In genomic region chr13:49682233-49682846, GRCm38 (mm10) we compare ENCODE assay signal across 8 mouse cellular contexts. TPM values are rescaled to one million over a fixed set of nuclear protein-coding genes. Genes with fewer than 3 reads are reported as not detected.
DNase-seq lines count a peak whose midpoint lies in the region; ATAC-seq and TF ChIP-seq lines count a peak whose summit lies in the region.

No protein-coding gene starts in this region.

- peak; percentile 3; the same call in 1 of the 2 replicates for ATAC-seq in kidney, embryonic 15.5 days (replicated peaks; ENCODE audit: low FRiP score)
- no peak for ATAC-seq in heart, embryonic 13.5 days (ENCODE audit: extremely low read depth, insufficient number of reproducible peaks, low FRiP score, low TSS enrichment)
- peak; percentile 10; the same call in 1 of the 2 replicates for ATAC-seq in stomach, postnatal 0 days (ENCODE audit: low FRiP score, low TSS enrichment)
- ATAC-seq in CD4-positive, CD25-positive, alpha-beta regulatory T cell, adult 4 months: no peak

- no peak for TF ChIP-seq POLR2A in liver, adult 2 months (IDR thresholded peaks at IDR 0.05; ENCODE audit: extremely low read depth, insufficient read depth, low read length)

- H3K9me3 ChIP-seq in kidney, embryonic 15.5 days (replicated peaks): no peaks in the 10 kb centered on the region
- H3K9me3 ChIP-seq in heart, embryonic 13.5 days: no peaks in the 10 kb centered on the region
- no peaks in the 10 kb centered on the region for H3K9me3 ChIP-seq in stomach, postnatal 0 days (ENCODE audit: control insufficient read depth, low read length)

- H3K27me3 ChIP-seq in kidney, embryonic 15.5 days: no peaks in the 10 kb centered on the region
- H3K27me3 ChIP-seq in heart, embryonic 13.5 days (replicated peaks): no peaks in the 10 kb centered on the region
- no peaks in the 10 kb centered on the region for H3K27me3 ChIP-seq in liver, adult 2 months (ENCODE audit: control insufficient read depth, insufficient read depth, low read length)
- H3K27me3 ChIP-seq in stomach, postnatal 0 days (ENCODE audit: control insufficient read depth, insufficient read depth, low read length): no peaks in the 10 kb centered on the region

- peaks cover 20% of the 10 kb centered on the region for H3K36me3 ChIP-seq in kidney, embryonic 15.5 days
- peaks cover 29% of the 10 kb centered on the region for H3K36me3 ChIP-seq in heart, embryonic 13.5 days
- peaks cover 11% of the 10 kb centered on the region for H3K36me3 ChIP-seq in liver, adult 2 months (ENCODE audit: control insufficient read depth, insufficient read depth, low read length)
- no peaks in the 10 kb centered on the region for H3K36me3 ChIP-seq in stomach, postnatal 0 days (ENCODE audit: control insufficient read depth, insufficient read depth, low read length)

- H3K27ac ChIP-seq in kidney, embryonic 15.5 days: peak overlapping the region; percentile 84
- no peak overlapping the region for H3K27ac ChIP-seq in brown adipose tissue, adult 24 weeks (replicated peaks; ENCODE audit: low read depth, low read length)
- H3K27ac ChIP-seq in heart, embryonic 13.5 days (replicated peaks): peak overlapping the region; percentile 71
- peak overlapping the region; percentile 29 for H3K27ac ChIP-seq in liver, adult 2 months (replicated peaks; ENCODE audit: insufficient read depth, low read depth, low read length)
- peak overlapping the region; percentile 87 for H3K27ac ChIP-seq in stomach, postnatal 0 days (replicated peaks)

- TF ChIP-seq EP300 in stomach, postnatal 0 days (optimal IDR thresholded peaks at IDR 0.05): no peak

- H3K4me2 ChIP-seq in kidney, embryonic 15.5 days: peak overlapping the region; percentile 84
- peak overlapping the region; percentile 86 for H3K4me2 ChIP-seq in heart, embryonic 13.5 days
- peak overlapping the region; percentile 86 for H3K4me2 ChIP-seq in stomach, postnatal 0 days (replicated peaks; ENCODE audit: low read depth)

- no peak for TF ChIP-seq CTCF in liver, adult 2 months (IDR thresholded peaks at IDR 0.05; ENCODE audit: low read depth, low read length)
- no peak for TF ChIP-seq CTCF in stomach, postnatal 0 days (IDR thresholded peaks at IDR 0.05; ENCODE audit: low read depth)

- H3K4me3 ChIP-seq in kidney, embryonic 15.5 days (replicated peaks): peak overlapping the region; percentile 94
- H3K4me3 ChIP-seq in brown adipose tissue, adult 24 weeks (ENCODE audit: insufficient read depth, low read depth, low read length): peak overlapping the region; percentile 81
- peak overlapping the region; percentile 82 for H3K4me3 ChIP-seq in heart, embryonic 13.5 days
- peak overlapping the region; percentile 75 for H3K4me3 ChIP-seq in liver, adult 2 months (ENCODE audit: insufficient read depth, low read depth, low read length)
- peak overlapping the region; percentile 77 for H3K4me3 ChIP-seq in stomach, postnatal 0 days (ENCODE audit: low read depth, low read length)

- 1% methylated on average over 20 of the region's 20 CpGs for WGBS in kidney, embryonic 15.5 days
- under 1% methylated on average over 20 of the region's 20 CpGs for WGBS in heart, embryonic 13.5 days
- WGBS in liver, adult 2 months: under 1% methylated on average over 20 of the region's 20 CpGs
- WGBS in stomach, postnatal 0 days: 1% methylated on average over 20 of the region's 20 CpGs

- peak overlapping the region; percentile 88 for H3K9ac ChIP-seq in kidney, embryonic 15.5 days
- peak overlapping the region; percentile 84 for H3K9ac ChIP-seq in heart, embryonic 13.5 days
- peak overlapping the region; percentile 70 for H3K9ac ChIP-seq in liver, adult 2 months (ENCODE audit: low read depth, low read length)
- H3K9ac ChIP-seq in stomach, postnatal 0 days (ENCODE audit: low read length): peak overlapping the region; percentile 79

- H3K4me1 ChIP-seq in kidney, embryonic 15.5 days: peaks cover 18% of the 10 kb centered on the region
- H3K4me1 ChIP-seq in brown adipose tissue, adult 24 weeks (ENCODE audit: control insufficient read depth, insufficient read depth, insufficient read length, low read length): 0 out of 2 replicates have a peak, but pooled peaks cover 4% of the 10 kb centered on the region
- H3K4me1 ChIP-seq in heart, embryonic 13.5 days: peaks cover 26% of the 10 kb centered on the region
- H3K4me1 ChIP-seq in liver, adult 2 months (ENCODE audit: control insufficient read depth, insufficient read depth, low read length): peaks cover 4% of the 10 kb centered on the region; the same call in 1 of the 2 replicates
- no peaks in the 10 kb centered on the region for H3K4me1 ChIP-seq in stomach, postnatal 0 days (replicated peaks; ENCODE audit: control insufficient read depth, insufficient read depth)

- peaks cover 15% of the 10 kb centered on the region; the same call in 1 of the 2 replicates for H3K79me2 ChIP-seq in liver, adult 2 months (ENCODE audit: control insufficient read depth, insufficient read depth, low read length)

- DNase-seq in kidney, postnatal 25 days: no peak
- DNase-seq in liver, adult 2 months (ENCODE audit: extremely low read depth, low read depth, low spot score): peak; percentile 44
- DNase-seq in stomach, postnatal 0 days (ENCODE audit: low spot score): no peak
- DNase-seq in gastrocnemius, adult 18-20 months (ENCODE audit: low spot score): no peak

RNA-seq across cellular contexts. Expression of gene Iars, which starts 0.4 kb away (rescaled TPM):
- polyA plus RNA-seq in kidney, embryonic 15.5 days (2015; fragmentation: Nextera tagmentation; extraction: Ambion mirVana): 83.0 and 83.7 TPM in 2 replicates
- polyA plus RNA-seq in brown adipose tissue, adult 24 weeks (2012; ENCODE audit: insufficient read depth, insufficient read length, missing spikeins): 14.9 and 15.5 TPM in 2 replicates
- 49.5 and 50.2 TPM in 2 replicates for polyA plus RNA-seq in heart, embryonic 13.5 days (2015; fragmentation: Nextera tagmentation; extraction: Ambion mirVana)
- total RNA-seq in liver, adult 2 months (2014; rRNA removed): 15.9 and 22.4 TPM in 2 replicates
- polyA plus RNA-seq in liver, adult 2 months (2012; rRNA removed): 12.9 and 13.5 TPM in 2 replicates
- 24.0 and 24.4 TPM in 2 replicates for polyA plus RNA-seq in stomach, postnatal 0 days (2015; fragmentation: Nextera tagmentation; extraction: Ambion mirVana)
- polyA plus RNA-seq in CD4-positive, CD25-positive, alpha-beta regulatory T cell, adult 4 months (2017; shearing (Covaris generic)): 10 to 100 TPM; 34.9 to 48.6 TPM
- total RNA-seq in gastrocnemius, adult 18-20 months (2021): 10 to 100 TPM; 63.8 to 72.6 TPM

RNA-seq across cellular contexts. Expression of gene Nol8, which starts 29.5 kb away (rescaled TPM):
- 16.3 and 20.6 TPM in 2 replicates for polyA plus RNA-seq in kidney, embryonic 15.5 days (2015; fragmentation: Nextera tagmentation; extraction: Ambion mirVana)
- polyA plus RNA-seq in brown adipose tissue, adult 24 weeks (2012; ENCODE audit: insufficient read depth, insufficient read length, missing spikeins): 7.8 and 10.3 TPM in 2 replicates
- 11.5 and 12.9 TPM in 2 replicates for polyA plus RNA-seq in heart, embryonic 13.5 days (2015; fragmentation: Nextera tagmentation; extraction: Ambion mirVana)
- total RNA-seq in liver, adult 2 months (2014; rRNA removed): 5.1 and 6.5 TPM in 2 replicates
- 0.70 and 1.1 TPM in 2 replicates for polyA plus RNA-seq in liver, adult 2 months (2012; rRNA removed)
- 9.4 and 10.0 TPM in 2 replicates for polyA plus RNA-seq in stomach, postnatal 0 days (2015; fragmentation: Nextera tagmentation; extraction: Ambion mirVana)
- 10 to 100 TPM; 48.0 to 55.4 TPM for polyA plus RNA-seq in CD4-positive, CD25-positive, alpha-beta regulatory T cell, adult 4 months (2017; shearing (Covaris generic))
- 10 to 100 TPM; 13.7 to 15.5 TPM for total RNA-seq in gastrocnemius, adult 18-20 months (2021)

RNA-seq across cellular contexts. Expression of gene Cenpp, which starts 29.8 kb away (rescaled TPM):
- 28.0 and 30.0 TPM in 2 replicates for polyA plus RNA-seq in kidney, embryonic 15.5 days (2015; fragmentation: Nextera tagmentation; extraction: Ambion mirVana)
- polyA plus RNA-seq in brown adipose tissue, adult 24 weeks (2012; ENCODE audit: insufficient read depth, insufficient read length, missing spikeins): 1.5 TPM in 1 of 2 replicates, not detected in the other
- 23.0 and 26.9 TPM in 2 replicates for polyA plus RNA-seq in heart, embryonic 13.5 days (2015; fragmentation: Nextera tagmentation; extraction: Ambion mirVana)
- total RNA-seq in liver, adult 2 months (2014; rRNA removed): 0.55 and 1.3 TPM in 2 replicates
- 0.12 TPM in 1 of 2 replicates, not detected in the other for polyA plus RNA-seq in liver, adult 2 months (2012; rRNA removed)
- polyA plus RNA-seq in stomach, postnatal 0 days (2015; fragmentation: Nextera tagmentation; extraction: Ambion mirVana): 11.5 and 12.6 TPM in 2 replicates
- polyA plus RNA-seq in CD4-positive, CD25-positive, alpha-beta regulatory T cell, adult 4 months (2017; shearing (Covaris generic)): 1 to 10 TPM; 3.0 to 4.0 TPM
- 1 to 10 TPM; 1.1 to 1.3 TPM for total RNA-seq in gastrocnemius, adult 18-20 months (2021)

Comparison
In these comparisons a context has a peak if more than half of its experiments do, and no peak if none do; other contexts are left out.
1. ATAC-seq: peak in kidney, embryonic 15.5 days (single experiment) and stomach, postnatal 0 days (single experiment); none in heart, embryonic 13.5 days (single experiment) and CD4-positive, CD25-positive, alpha-beta regulatory T cell, adult 4 months (single experiment).
2. Peak in every context shown above with its lines, with median percentiles within 50 percentile points of each other: H3K4me2 ChIP-seq, H3K4me3 ChIP-seq and H3K9ac ChIP-seq.